Mouse (Mus musculus) limb, embryonic 13.5 days (tissue): ENCODE data around the gene Dapk3. TPM values are rescaled to one million over a fixed set of nuclear protein-coding genes. Genes with fewer than 3 reads are reported as not detected.

Experiments used
- ATAC-seq: fragments of 200-750 bp; cut with Nextera tagmentation; 2 replicates; pipeline ENCODE4 v1.8.0; 2017; ENCODE audit warnings: low read depth, moderate number of reproducible peaks, moderate TSS enrichment; ENCODE audit not compliant: low FRiP score
- H3K27ac ChIP-seq: fragments of 300-500 bp; sonication (generic); 2 replicates; pipeline ENCODE4 v1.5.1; 2015; ENCODE audit warnings: inconsistent platforms, mild to moderate bottlenecking, moderate library complexity
- H3K27me3 ChIP-seq: fragments of 300-500 bp; sonication (generic); 2 replicates; pipeline ENCODE4 v1.6.1; 2015; ENCODE audit warnings: mild to moderate bottlenecking, inconsistent platforms
- H3K36me3 ChIP-seq: fragments of 300-500 bp; sonication (generic); 2 replicates; pipeline ENCODE4 v1.6.1; 2015; ENCODE audit warnings: inconsistent platforms, mild to moderate bottlenecking, moderate library complexity
- H3K4me1 ChIP-seq: fragments of 300-500 bp; sonication (generic); 2 replicates; pipeline ENCODE4 v1.6.1; 2015; ENCODE audit warnings: inconsistent platforms
- H3K4me2 ChIP-seq: fragments of 300-500 bp; sonication (generic); replicated peaks from 2 replicates; pipeline ENCODE4 v1.6.1; 2015; ENCODE audit warnings: inconsistent platforms, mild to moderate bottlenecking, moderate library complexity
- H3K4me3 ChIP-seq: fragments of 300-500 bp; sonication (generic); 2 replicates; pipeline ENCODE4 v1.5.1; 2015; ENCODE audit warnings: moderate library complexity, mild to moderate bottlenecking, inconsistent platforms
- H3K9ac ChIP-seq: fragments of 300-500 bp; sonication (generic); 2 replicates; pipeline ENCODE4 v1.6.1; 2015; ENCODE audit warnings: mild to moderate bottlenecking, inconsistent platforms
- H3K9me3 ChIP-seq: fragments of 300-500 bp; sonication (generic); 2 replicates; pipeline ENCODE4 v1.6.1; 2016; ENCODE audit warnings: inconsistent platforms
- whole genome bisulfite sequencing: fragments of 180-500 bp; shearing (Covaris S2); methylation state at CpG from one replicate; pipeline ENCODE4 v1.1.7; 2015; 5-methylcytosine and 5-hydroxymethylcytosine counted together
- polyA plus RNA-seq: library from polyadenylated mRNA; unstranded; fragments of >200 nt; fragmentation: Nextera tagmentation; extraction: Ambion mirVana; gene quantifications from 2 replicates; pipeline ENCODE4 v1.2.1, GENCODE M21; 2015

Gene Dapk3
- polyA plus RNA-seq, 1 experiment from 2014 or later: 53.4 TPM

DNA sequence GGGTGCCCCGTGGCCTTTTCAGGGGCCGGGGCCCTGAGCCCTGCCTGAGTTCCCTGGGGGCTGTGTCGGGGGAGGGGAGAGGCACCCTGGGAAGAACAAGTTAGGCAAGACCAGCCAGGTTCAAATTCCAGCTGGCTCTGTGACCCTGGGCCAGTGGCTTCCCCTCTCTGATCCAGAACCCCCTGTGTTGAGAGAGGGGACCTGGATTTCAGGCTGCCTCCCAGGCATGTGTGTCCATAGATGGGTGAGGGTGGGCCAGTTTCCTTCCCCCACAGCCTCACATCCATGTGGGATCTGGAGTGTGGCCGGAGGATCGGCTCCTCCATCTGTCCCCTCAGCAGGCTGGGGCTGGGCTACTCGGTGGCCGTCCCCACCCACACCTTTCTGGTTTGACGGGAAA lies 42.8 kb upstream of the Dapk3 start:
- Histone ChIP-seq H3K27me3 (peaks cover 9% of the 10 kb centered on the region), H3K4me2 (peak overlapping the region; percentile 98), H3K9ac (peak overlapping the region; percentile 93), H3K27ac (no peak overlapping the region), H3K4me1 (peaks cover 59% of the 10 kb centered on the region), H3K9me3 (no peaks in the 10 kb centered on the region), H3K4me3 (peak overlapping the region; percentile 87), H3K36me3 (peaks cover 33% of the 10 kb centered on the region)
- WGBS: 41% methylated on average over 8 of the region's 8 CpGs
- ATAC-seq: no peak

DNA sequence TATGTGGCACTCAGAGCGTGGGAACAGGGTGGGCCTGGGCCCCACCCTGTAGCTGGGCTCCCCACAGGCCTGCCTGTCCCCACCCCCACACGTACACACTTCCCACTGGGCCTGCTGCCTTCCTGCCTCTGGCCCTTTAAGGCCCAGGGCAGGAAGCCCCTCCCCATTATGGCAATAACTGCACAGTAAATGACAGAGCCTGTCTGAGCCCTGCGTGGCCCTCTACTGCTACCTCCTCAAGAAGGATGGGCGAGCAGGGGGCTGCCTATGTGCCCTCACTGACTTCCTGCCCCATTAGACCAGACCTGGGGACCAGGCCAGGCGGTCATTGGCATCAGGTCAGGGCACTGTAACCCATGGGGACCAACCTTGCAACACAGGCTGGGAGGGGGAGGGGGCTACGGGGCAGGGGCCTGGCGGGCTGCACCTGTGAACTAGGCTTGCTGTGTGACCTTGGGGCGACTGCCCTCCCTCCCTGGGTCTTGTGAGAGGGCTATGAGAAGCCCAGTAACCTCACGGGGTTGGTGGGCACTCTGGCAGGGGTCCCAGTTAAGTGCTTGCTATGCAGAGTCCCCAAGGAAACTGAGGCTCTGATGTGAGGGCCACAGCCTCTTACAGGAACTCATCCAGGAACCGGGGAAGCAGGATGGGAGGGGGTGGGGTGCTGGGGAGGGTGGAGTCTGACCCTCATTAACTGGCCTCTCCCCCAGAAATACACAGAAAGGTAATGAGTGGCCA lies 41.9 kb upstream of the Dapk3 start:
- H3K9ac ChIP-seq: peak overlapping the region; percentile 93
- no peak for ATAC-seq
- no peak overlapping the region; the same call in 1 of the 2 replicates for H3K27ac ChIP-seq
- peak overlapping the region; percentile 87 for H3K4me3 ChIP-seq
- WGBS: 50% methylated on average over 10 of the region's 10 CpGs
- peaks cover under 1% of the 10 kb centered on the region; the same call in 1 of the 2 replicates for H3K27me3 ChIP-seq
- H3K4me2 ChIP-seq: peak overlapping the region; percentile 98
- H3K4me1 ChIP-seq: peaks cover 50% of the 10 kb centered on the region
- H3K36me3 ChIP-seq: peaks cover 42% of the 10 kb centered on the region
- no peaks in the 10 kb centered on the region for H3K9me3 ChIP-seq

DNA sequence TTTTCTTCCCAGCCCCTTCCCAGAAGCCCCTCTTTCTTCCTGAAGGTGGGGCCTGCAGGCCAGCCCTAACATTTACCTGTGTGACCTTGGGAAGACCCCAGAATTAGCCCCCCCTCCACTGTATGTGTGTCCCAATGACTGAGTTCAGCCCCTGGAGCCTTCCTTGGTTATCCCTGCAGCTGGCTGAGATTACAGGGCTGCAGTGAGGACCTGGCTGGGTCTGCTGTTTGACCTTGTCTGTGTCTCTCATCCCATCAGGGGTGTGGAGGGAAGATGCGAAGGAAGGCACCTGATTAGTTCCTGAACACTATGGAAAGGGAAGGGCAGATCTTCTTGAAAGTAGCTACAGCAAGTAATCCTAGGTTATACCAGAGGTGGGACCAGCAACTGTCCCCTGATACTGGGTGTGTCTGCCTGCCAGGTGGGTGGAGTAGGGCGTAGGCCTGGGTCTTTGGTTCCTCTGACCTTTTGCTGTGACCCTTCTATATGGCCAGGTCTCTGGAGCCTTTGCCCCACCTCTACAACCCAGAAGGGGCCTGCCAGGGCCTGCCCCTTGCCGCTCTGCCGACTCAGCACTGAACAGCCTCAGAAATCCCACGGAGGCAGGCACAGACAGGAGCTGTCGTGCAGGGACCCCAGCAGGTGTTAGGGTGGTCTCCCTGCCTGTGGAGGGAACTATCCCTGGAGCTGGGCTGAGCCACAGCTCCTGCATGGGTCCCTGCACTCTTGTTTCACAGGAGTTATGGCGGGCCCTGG lies 41.2 kb upstream of the Dapk3 start:
- H3K9me3 ChIP-seq: no peaks in the 10 kb centered on the region
- no peaks in the 10 kb centered on the region for H3K27me3 ChIP-seq
- peaks cover 49% of the 10 kb centered on the region for H3K36me3 ChIP-seq
- peak overlapping the region; percentile 11 for H3K4me2 ChIP-seq
- no peak for ATAC-seq
- no peak overlapping the region for H3K27ac ChIP-seq
- H3K4me1 ChIP-seq: peaks cover 49% of the 10 kb centered on the region
- H3K4me3 ChIP-seq: no peak overlapping the region
- peak overlapping the region; percentile 35 for H3K9ac ChIP-seq
- 82% methylated on average over 7 of the region's 7 CpGs for WGBS

GRCm38 (mm10) chr10:81142551-81142981 lies 40.2 kb upstream of the Dapk3 start:
- WGBS: 69% methylated on average over 5 of the region's 5 CpGs
- Histone ChIP-seq H3K27ac (no peak overlapping the region), H3K9ac (peak overlapping the region; percentile 35; the same call in 1 of the 2 replicates), H3K9me3 (no peaks in the 10 kb centered on the region), H3K36me3 (peaks cover 59% of the 10 kb centered on the region), H3K4me2 (no peak overlapping the region), H3K4me3 (no peak overlapping the region), H3K4me1 (peaks cover 49% of the 10 kb centered on the region), H3K27me3 (no peaks in the 10 kb centered on the region)
- ATAC-seq: no peak

- H3K9ac ChIP-seq: 0 out of 2 replicates have a peak overlapping the region, but pooled peaks have one; percentile 35
- 90% methylated on average over 7 of the region's 7 CpGs for WGBS
- H3K4me1 ChIP-seq: peaks cover 48% of the 10 kb centered on the region
- no peaks in the 10 kb centered on the region for H3K27me3 ChIP-seq
- H3K27ac ChIP-seq: no peak overlapping the region
- peaks cover 65% of the 10 kb centered on the region for H3K36me3 ChIP-seq
- ATAC-seq: no peak
- H3K4me3 ChIP-seq: no peak overlapping the region
- no peak overlapping the region for H3K4me2 ChIP-seq
- no peaks in the 10 kb centered on the region for H3K9me3 ChIP-seq
These were observed 39.6 kb upstream of the Dapk3 start for GRCm38 (mm10) chr10:81143157-81143633.

DNA sequence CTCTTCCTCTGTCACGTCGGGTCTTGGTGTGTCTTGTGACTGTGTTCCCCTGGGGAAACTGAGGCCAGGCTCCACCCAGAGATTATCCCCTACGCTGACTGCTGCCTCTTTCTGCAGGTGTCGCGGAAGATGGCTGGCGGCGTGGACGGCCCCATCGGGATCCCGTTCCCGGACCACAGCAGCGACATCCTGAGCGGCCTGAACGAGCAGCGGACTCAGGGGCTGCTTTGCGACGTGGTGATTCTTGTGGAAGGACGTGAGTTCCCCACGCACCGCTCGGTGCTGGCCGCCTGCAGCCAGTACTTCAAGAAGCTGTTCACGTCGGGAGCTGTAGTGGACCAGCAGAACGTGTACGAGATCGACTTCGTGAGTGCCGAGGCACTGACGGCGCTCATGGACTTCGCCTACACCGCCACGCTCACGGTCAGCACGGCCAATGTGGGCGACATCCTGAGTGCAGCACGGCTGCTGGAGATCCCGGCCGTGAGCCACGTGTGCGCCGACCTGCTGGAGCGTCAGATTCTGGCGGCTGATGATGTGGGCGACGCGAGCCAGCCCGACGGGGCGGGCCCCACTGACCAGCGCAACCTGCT lies 38.9 kb upstream of the Dapk3 start:
- Histone ChIP-seq H3K27me3 (no peaks in the 10 kb centered on the region), H3K4me1 (peaks cover 40% of the 10 kb centered on the region), H3K4me3 (no peak overlapping the region), H3K9me3 (no peaks in the 10 kb centered on the region), H3K4me2 (no peak overlapping the region), H3K36me3 (peaks cover 72% of the 10 kb centered on the region), H3K27ac (no peak overlapping the region), H3K9ac (no peak overlapping the region)
- no peak for ATAC-seq
- WGBS: 96% methylated on average over 52 of the region's 52 CpGs

GRCm38 (mm10) chr10:81144667-81145066 lies 38.1 kb upstream of the Dapk3 start:
- H3K9ac ChIP-seq: no peak overlapping the region
- 95% methylated on average over 27 of the region's 27 CpGs for WGBS
- H3K36me3 ChIP-seq: peaks cover 74% of the 10 kb centered on the region
- ATAC-seq: no peak
- H3K27ac ChIP-seq: no peak overlapping the region
- H3K4me1 ChIP-seq: peaks cover 33% of the 10 kb centered on the region
- no peaks in the 10 kb centered on the region for H3K9me3 ChIP-seq
- H3K4me3 ChIP-seq: no peak overlapping the region
- no peaks in the 10 kb centered on the region for H3K27me3 ChIP-seq
- H3K4me2 ChIP-seq: no peak overlapping the region

GRCm38 (mm10) chr10:81145307-81145706 lies 37.5 kb upstream of the Dapk3 start:
- WGBS: 95% methylated on average over 6 of the region's 6 CpGs
- Histone ChIP-seq H3K4me1 (peaks cover 26% of the 10 kb centered on the region), H3K9me3 (no peaks in the 10 kb centered on the region), H3K4me3 (no peak overlapping the region), H3K9ac (no peak overlapping the region), H3K36me3 (peaks cover 75% of the 10 kb centered on the region), H3K27me3 (no peaks in the 10 kb centered on the region), H3K27ac (no peak overlapping the region), H3K4me2 (no peak overlapping the region)
- ATAC-seq: no peak

DNA sequence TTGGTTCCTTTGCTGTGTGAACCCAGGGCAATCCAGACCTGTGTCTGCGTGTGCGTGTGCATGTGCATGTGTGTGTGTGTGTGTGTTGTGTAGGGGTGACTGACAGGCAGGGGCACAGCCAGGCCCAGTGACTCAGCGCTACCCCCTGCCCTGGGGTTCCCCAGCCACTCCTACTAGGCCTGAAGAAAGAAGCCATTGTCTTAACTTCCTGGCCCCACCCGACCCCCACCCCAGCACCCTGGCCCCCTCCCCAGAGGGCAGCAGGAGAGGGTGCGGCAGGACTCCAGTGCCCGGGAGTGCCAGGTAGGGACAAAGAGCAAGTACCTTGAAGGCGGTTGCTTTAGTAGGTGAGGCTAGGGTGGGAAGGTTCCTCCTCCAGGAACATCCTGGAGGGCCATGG lies 37.0 kb upstream of the Dapk3 start:
- H3K9me3 ChIP-seq: no peaks in the 10 kb centered on the region
- WGBS: 89% methylated on average over 7 of the region's 7 CpGs
- no peaks in the 10 kb centered on the region for H3K27me3 ChIP-seq
- H3K27ac ChIP-seq: no peak overlapping the region; the same call in 1 of the 2 replicates
- peaks cover 78% of the 10 kb centered on the region for H3K36me3 ChIP-seq
- H3K4me1 ChIP-seq: peaks cover 22% of the 10 kb centered on the region
- no peak for ATAC-seq
- 0 out of 2 replicates have a peak overlapping the region, but pooled peaks have one; percentile 39 for H3K9ac ChIP-seq
- no peak overlapping the region for H3K4me3 ChIP-seq
- H3K4me2 ChIP-seq: no peak overlapping the region

- no peak overlapping the region for H3K4me3 ChIP-seq
- peaks cover 17% of the 10 kb centered on the region for H3K4me1 ChIP-seq
- no peak for ATAC-seq
- H3K27me3 ChIP-seq: no peaks in the 10 kb centered on the region
- peaks cover 78% of the 10 kb centered on the region for H3K36me3 ChIP-seq
- no peak overlapping the region; the same call in 1 of the 2 replicates for H3K27ac ChIP-seq
- H3K9ac ChIP-seq: no peak overlapping the region
- H3K9me3 ChIP-seq: no peaks in the 10 kb centered on the region
- H3K4me2 ChIP-seq: no peak overlapping the region
- WGBS: 79% methylated on average over 4 of the region's 4 CpGs
These were observed 36.5 kb upstream of the Dapk3 start for GRCm38 (mm10) chr10:81146296-81146695.

- Histone ChIP-seq H3K27ac (no peak overlapping the region), H3K27me3 (no peaks in the 10 kb centered on the region), H3K4me1 (0 out of 2 replicates have a peak, but pooled peaks cover 4% of the 10 kb centered on the region), H3K9me3 (no peaks in the 10 kb centered on the region), H3K36me3 (peaks cover 89% of the 10 kb centered on the region), H3K4me2 (no peak overlapping the region), H3K9ac (no peak overlapping the region), H3K4me3 (no peak overlapping the region)
- WGBS: 69% methylated on average over 6 of the region's 6 CpGs
- ATAC-seq: no peak
These were observed 31.5 kb upstream of the Dapk3 start for GRCm38 (mm10) chr10:81151261-81151660.

DNA sequence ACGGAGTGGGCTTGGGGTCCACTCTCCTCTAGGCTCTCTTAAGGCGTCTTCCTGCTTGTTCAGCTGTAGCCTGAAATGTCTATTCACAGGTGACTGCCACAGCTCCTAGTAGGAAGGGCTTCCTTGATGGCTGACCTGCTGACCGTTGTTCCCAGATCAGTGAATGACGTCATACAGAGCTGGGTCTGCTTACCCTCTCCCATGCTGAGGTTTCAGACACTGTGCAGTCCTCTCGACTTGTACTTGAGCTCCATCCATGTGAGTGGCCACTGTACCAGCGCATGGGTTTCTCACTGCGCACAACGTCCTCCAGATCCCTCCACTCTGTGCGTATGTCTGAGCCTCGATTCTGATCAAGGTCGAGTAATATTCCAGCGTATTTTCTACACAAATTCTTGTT lies 30.2 kb upstream of the Dapk3 start:
- Histone ChIP-seq H3K36me3 (peaks cover 89% of the 10 kb centered on the region), H3K9me3 (no peaks in the 10 kb centered on the region), H3K4me1 (0 out of 2 replicates have a peak, but pooled peaks cover 4% of the 10 kb centered on the region), H3K9ac (no peak overlapping the region), H3K27ac (0 out of 2 replicates have a peak overlapping the region, but pooled peaks have one; percentile 48), H3K4me2 (no peak overlapping the region), H3K4me3 (no peak overlapping the region), H3K27me3 (no peaks in the 10 kb centered on the region)
- ATAC-seq: no peak
- WGBS: 77% methylated on average over 12 of the region's 12 CpGs
